Mouse (Mus musculus): ENCODE measurements around the gene Uba3. TPM values are rescaled to one million over a fixed set of nuclear protein-coding genes. Genes with fewer than 3 reads are reported as not detected.

The Uba3 gene
- total RNA-seq (2021) = 10 to 100 TPM; 63.0 to 64.0 TPM

DNA sequence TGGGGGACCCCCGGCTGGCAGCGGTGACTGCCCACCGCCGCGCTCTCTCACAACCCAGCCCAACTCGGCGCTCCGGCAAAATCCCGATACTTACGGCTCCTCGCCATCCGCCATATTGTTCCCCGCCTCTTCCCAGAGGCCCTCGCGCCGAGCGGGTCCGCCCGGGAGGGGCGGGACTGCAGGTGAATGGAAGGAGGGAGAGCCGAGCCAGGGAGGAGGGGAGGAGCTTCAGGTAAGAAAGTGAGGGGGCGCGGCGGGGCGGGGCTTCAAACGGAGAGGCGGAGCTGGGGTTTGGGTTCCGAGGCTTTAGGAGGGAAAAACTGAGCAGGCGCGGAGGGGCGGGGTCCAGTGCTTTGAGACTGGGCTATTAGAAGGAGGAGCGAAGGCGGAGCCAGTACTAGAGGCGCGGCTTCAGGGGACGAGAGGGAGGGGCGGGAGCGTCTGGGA is at the start of gene Uba3:
Uba3 (minus strand) TSS at position 209 of the 447 bp plus-strand sequence.
- intact Hi-C loops (cut with DNase I) = no loop called here
- peak; percentile 97 for DNase-seq (ENCODE audit: low spot score)

DNA sequence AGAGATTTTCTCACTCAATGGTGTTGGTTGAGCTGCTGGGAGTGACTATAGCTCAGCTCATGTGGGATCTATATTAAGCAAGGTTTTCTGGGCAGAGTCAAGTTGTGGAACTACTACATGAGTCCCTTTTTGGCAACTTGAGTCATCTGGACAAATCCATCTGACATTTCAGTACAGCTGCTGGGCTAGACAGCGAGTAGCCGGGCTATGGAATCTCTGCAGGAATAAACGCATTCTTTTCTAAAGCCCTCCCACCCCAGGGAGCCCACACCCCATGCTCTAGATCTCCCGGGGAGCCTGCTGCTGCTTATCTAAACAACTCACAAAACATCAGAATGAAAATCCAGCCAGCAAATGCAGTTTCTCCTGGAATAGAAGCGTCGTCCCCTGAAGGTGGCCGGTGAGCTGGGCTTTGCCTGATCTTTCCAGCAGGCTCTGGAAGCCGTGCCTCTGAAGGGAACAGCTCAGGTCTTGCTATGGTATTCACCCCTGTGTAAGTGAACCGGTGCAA is 47.3 kb upstream of the Uba3 start, which contains the start of gene Lmod3:
Lmod3 (minus strand) TSS at position 49 of the 511 bp plus-strand sequence.
- intact Hi-C loops (cut with DNase I) = loop anchor here (5.0 to 10.0 kb wide), 3 partner anchors 40 to 752 kb away; partner anchors contain the start of gene Arl6ip5
- no peak for DNase-seq (ENCODE audit: low spot score)

- no peak for DNase-seq (ENCODE audit: low spot score)
- intact Hi-C loops (cut with DNase I) = loop anchor here (5.0 to 10.0 kb wide), 3 partner anchors 40 to 753 kb away; partner anchors contain the start of gene Arl6ip5
Measured at GRCm38 (mm10) chr6:97252086-97252485, 46.6 kb upstream of the Uba3 start.

DNA sequence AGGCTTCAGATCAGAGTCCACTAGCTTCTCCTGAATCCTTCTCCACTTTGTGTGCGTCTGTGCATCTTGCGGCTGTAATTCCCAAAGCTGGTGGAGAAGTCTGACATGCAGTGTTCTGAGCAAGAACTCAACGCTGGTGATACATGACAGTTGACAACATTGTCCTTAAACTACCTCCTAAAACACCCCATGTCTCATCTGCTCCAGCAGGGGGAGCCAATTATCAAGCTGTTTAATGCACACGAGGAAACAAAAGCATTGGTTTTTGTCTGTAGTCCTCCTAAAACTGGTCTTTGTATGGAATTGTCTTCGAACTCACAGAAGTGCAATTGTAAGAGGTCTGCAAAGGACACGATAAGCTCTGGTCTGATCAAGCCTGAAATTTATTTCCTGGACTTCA is 45.5 kb upstream of the Uba3 start:
- intact Hi-C loops (cut with DNase I) = loop anchor here (1.0 to 10.0 kb wide), 6 partner anchors 28 to 754 kb away; partner anchors contain the start of gene Arl6ip5
- DNase-seq (ENCODE audit: low spot score) = peak; percentile 23

DNA sequence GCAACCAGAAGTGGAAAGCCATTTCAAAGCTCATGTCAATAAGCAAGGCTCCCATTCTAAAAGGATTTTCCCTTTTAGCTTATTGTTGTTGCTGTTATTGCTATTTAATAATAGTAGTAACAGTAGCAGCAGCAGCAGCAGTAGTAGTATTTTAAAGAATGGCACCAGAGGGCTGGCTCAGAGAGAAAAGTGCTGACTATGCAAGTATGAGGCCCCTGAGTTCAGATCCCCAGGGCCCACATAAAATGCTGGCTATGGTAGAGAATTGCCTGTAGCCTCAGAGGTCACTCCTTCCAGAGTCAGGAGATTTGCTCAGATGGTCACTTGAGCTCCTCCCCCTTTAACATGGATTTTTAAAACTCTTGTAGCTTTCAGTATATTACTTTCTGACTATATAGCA is 39.8 kb upstream of the Uba3 start:
- no peak for DNase-seq (ENCODE audit: low spot score)
- intact Hi-C loops (cut with DNase I) = no loop called here

DNA sequence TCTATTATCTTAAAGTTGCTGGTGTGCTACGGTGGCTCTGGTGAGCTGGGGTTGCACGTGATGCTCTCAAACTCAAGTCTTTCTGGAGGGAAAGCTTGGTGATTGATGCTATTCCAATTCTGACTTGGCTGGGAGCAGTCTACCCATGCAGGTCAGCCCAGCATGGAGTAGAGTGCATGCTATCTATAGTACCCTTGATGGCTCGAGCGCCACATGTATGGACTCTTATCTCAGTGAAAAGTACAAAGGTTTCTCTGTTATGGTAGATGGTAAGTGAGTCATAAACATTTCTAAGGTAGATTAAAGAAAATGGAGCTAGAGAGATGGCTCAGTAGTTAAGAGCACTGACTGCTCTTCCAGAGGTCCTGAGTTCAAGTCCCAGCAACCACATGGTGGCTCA is 37.1 kb upstream of the Uba3 start:
- intact Hi-C loops (cut with DNase I) = no loop called here
- DNase-seq (ENCODE audit: low spot score) = no peak

GRCm38 (mm10) chr6:97240092-97240491 is 34.6 kb upstream of the Uba3 start:
- no peak for DNase-seq (ENCODE audit: low spot score)
- intact Hi-C loops (cut with DNase I) = no loop called here

GRCm38 (mm10) chr6:97239360-97239759 is 33.9 kb upstream of the Uba3 start:
- intact Hi-C loops (cut with DNase I) = no loop called here
- DNase-seq (ENCODE audit: low spot score) = no peak

GRCm38 (mm10) chr6:97236088-97236487 is 30.6 kb upstream of the Uba3 start:
- DNase-seq (ENCODE audit: low spot score) = no peak
- intact Hi-C loops (cut with DNase I) = no loop called here

DNA sequence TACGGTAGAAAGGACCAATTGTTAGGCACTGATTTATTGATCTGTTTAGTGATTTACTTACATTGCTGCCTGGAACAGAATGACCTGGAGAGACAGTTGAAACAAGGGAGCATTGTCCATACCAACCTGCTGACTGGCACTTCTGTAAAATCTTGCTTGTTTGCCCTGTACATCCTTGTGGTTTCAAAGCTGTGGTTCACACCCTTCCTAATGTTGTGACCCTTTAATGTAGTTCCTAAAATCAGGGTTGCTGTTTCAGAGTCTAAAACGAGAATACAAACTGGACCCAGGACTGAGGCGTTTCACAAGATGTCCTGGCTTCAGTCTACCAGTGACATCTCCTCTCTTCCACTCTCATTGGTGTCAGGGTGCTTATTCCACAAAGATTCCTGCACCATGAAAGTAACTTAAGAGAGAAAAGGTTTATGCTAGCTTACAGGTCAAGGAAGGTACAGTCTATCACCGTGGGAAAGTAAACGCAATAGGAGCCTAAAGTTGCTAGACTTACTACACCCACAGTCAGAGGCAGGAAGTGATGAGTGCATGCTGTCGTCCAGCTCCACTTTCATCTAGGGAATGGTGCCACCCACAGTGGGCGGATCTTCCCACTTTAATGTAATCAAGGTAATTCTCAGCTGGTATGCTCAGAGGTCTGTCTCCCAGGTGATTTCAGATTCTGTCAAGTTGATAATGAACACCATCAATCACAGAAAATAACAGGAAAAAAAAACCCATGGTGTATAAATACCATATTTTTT is 29.6 kb upstream of the Uba3 start:
- DNase-seq (ENCODE audit: low spot score) = no peak
- intact Hi-C loops (cut with DNase I) = no loop called here

GRCm38 (mm10) chr6:97227067-97227847 is 21.8 kb upstream of the Uba3 start:
- intact Hi-C loops (cut with DNase I) = no loop called here
- DNase-seq (ENCODE audit: low spot score) = no peak

DNA sequence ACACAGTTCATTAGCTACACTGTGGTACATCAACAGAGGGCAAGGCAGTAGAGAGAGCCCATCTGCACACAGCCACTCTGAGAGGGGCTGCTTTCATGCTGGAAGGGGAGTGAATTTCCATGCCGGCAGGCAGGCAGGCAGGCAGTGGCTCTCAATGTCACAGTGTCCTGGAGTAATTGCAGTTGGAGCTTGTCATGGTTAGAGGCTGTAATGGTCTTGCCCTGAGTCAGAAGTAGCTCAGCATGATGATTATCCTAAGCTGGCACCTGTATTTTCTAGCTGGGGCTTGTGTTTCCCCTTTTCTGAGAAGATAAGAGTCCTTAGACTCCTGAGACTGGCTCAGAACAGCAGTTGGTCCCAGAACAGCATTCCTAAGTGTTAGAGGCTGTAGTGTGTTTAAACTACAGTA is 20.6 kb upstream of the Uba3 start:
- intact Hi-C loops (cut with DNase I) = no loop called here
- no peak for DNase-seq (ENCODE audit: low spot score)

GRCm38 (mm10) chr6:97224505-97224904 is 19.1 kb upstream of the Uba3 start:
- intact Hi-C loops (cut with DNase I) = no loop called here
- no peak for DNase-seq (ENCODE audit: low spot score)

DNA sequence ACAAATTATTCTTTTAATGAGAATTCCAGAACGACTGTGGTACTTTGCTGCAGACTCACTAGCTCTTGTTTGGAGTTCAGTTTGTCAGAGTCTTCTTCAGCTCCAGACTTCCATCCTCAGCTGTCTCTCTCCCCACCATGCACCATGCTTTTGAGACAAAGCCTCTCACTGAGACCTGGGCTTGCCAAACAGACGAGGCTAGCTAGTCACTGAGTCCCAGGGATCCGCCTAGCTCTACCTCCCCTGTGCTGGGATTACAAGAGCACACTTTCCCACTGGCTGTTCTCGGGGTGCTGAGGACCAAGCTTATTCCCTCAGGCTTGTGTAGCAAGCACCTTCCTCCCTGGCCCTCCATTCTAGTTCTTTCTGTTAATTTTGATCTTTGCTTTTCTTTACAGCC is 18.1 kb upstream of the Uba3 start:
- no peak for DNase-seq (ENCODE audit: low spot score)
- intact Hi-C loops (cut with DNase I) = no loop called here

- intact Hi-C loops (cut with DNase I) = no loop called here
- DNase-seq (ENCODE audit: low spot score) = no peak
Measured at GRCm38 (mm10) chr6:97222931-97223467, 17.6 kb upstream of the Uba3 start.

DNA sequence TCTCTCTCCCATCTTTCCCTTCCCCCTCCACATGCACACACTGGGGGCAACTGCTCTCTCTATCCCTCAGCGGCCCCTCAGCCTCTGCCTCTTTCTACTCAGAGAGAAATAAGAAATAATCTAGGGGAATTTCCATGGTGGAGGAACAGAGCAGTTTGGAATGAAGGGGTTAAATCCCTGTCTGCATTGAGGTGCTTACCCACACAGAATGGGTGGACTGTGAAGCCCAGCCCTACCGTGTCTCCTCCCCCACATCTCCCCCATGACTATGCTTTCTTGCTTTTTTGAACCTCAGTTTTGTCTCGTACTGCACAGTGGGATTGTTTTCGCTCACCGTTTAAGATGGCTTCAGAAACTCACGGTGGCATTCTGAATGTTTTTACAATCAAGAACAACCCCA is 16.9 kb upstream of the Uba3 start:
- intact Hi-C loops (cut with DNase I) = no loop called here
- no peak for DNase-seq (ENCODE audit: low spot score)

- no peak for DNase-seq (ENCODE audit: low spot score)
- intact Hi-C loops (cut with DNase I) = no loop called here
Measured at GRCm38 (mm10) chr6:97221205-97222025, 16.0 kb upstream of the Uba3 start.

DNA sequence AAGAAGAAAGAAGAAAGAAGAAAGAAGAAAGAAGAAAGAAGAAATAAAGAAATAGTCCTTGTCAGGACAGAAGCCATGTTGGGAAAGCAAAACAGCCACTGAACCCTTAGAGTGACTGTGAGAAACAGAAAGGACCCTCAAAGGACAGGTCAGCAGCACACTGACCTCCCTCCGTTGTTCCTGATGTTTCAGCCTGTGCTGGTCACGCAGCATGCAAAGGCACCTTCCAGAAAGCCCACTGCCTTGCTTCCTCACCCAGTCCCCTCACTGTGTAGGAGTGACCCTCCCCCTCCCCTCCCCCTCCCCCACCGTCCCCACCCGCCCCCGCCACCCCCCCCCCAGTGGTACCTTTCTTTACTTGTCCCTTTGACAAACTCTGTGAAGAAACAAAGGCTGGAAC is 15.2 kb upstream of the Uba3 start:
- intact Hi-C loops (cut with DNase I) = no loop called here
- no peak for DNase-seq (ENCODE audit: low spot score)

DNA sequence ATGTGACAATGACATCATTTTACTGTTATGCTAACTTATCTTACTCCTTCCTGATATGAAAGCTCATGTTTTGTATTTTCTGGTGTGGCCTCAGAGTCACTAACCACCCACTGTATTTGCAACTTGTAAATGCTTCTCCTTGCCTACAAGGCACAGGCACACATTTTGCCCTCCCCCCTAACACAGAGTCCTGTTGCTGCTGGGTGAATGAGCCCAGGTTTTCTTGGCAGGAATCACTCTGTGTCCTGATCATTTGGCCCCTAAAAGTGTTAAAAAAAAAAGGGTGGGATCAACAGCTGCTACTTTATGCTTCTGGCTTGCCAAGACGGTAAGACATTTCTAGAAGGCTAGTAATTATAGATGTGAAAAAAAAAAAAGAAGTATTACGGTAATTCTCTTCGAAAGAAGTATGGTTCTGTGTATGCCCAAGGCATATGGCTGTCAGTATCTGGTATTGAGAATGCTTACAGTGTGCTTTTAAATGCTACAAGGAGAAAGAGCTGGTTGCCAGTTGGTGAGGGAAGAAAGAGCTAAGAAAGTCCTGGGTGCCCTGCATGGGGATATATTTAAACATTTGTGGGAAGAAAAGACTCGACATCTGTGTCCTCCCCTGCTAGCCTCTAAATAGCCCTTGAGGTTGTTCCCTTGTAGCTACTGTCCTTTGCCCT is 10.8 kb upstream of the Uba3 start:
- intact Hi-C loops (cut with DNase I) = no loop called here
- DNase-seq (ENCODE audit: low spot score) = no peak
